Mouse (Mus musculus) liver, postnatal 0 days (tissue): ENCODE measurements around the gene Ercc1. TPM values are rescaled to one million over a fixed set of nuclear protein-coding genes. Genes with fewer than 3 reads are reported as not detected.
A peak's percentile ranks its signal among the peaks of the same experiment; 100 is the strongest.

ENCODE experiments used
- ATAC-seq: fragments of 200-750 bp; cut with Nextera tagmentation; 2 replicates; pipeline ENCODE4 v1.8.0; 2017; ENCODE audit warnings: mild to moderate bottlenecking, moderate library complexity
- DNase-seq: peaks from one replicate; pipeline ENCODE4 v3.0.0-alpha.2; 2016
- H3K27ac ChIP-seq: fragments of 300-500 bp; sonication (generic); 2 replicates; pipeline ENCODE4 v1.5.1; 2014; ENCODE audit warnings: antibody characterized with exemption, moderate library complexity, mild to moderate bottlenecking, low read depth
- H3K27me3 ChIP-seq: fragments of 300-500 bp; sonication (generic); 2 replicates; pipeline ENCODE4 v1.6.1; 2014; ENCODE audit warnings: low read length, control low read depth, mixed read lengths; ENCODE audit not compliant: insufficient read depth
- H3K36me3 ChIP-seq: fragments of 300-500 bp; sonication (generic); replicated peaks from 2 replicates; pipeline ENCODE4 v1.6.1; 2014; ENCODE audit warnings: mild to moderate bottlenecking, control low read depth, low read length, moderate library complexity, mixed read lengths; ENCODE audit not compliant: insufficient read depth
- H3K4me1 ChIP-seq: fragments of 300-500 bp; sonication (generic); 2 replicates; pipeline ENCODE4 v1.6.1; 2014; ENCODE audit warnings: antibody characterized with exemption, mild to moderate bottlenecking, control low read depth; ENCODE audit not compliant: insufficient read depth
- H3K4me2 ChIP-seq: fragments of 300-500 bp; sonication (generic); 2 replicates; pipeline ENCODE4 v1.6.1; 2014; ENCODE audit warnings: low read depth, mild to moderate bottlenecking, low read length, moderate library complexity, mixed read lengths
- H3K4me3 ChIP-seq: fragments of 300-500 bp; sonication (generic); 2 replicates; pipeline ENCODE4 v1.5.1; 2014; ENCODE audit warnings: low read depth, low read length
- H3K9ac ChIP-seq: fragments of 300-500 bp; sonication (generic); replicated peaks from 2 replicates; pipeline ENCODE4 v1.6.1; 2014; ENCODE audit warnings: mild to moderate bottlenecking, moderate library complexity
- H3K9me3 ChIP-seq: fragments of 300-500 bp; sonication (generic); 2 replicates; pipeline ENCODE4 v1.6.1; 2016; ENCODE audit warnings: mild to moderate bottlenecking, control low read depth, low read length, mixed read lengths
- CTCF ChIP-seq: sonication (generic); IDR thresholded peaks from 2 replicates; pipeline ENCODE4 v1.5.1; 2016; ENCODE audit warnings: antibody characterized with exemption, low read depth
- EP300 ChIP-seq: IDR thresholded peaks from 2 replicates; pipeline ENCODE4 v1.6.1; 2016; ENCODE audit warnings: antibody characterized with exemption, low read depth, mild to moderate bottlenecking
- WGBS: fragments of 180-500 bp; shearing (Covaris S2); extraction: QIAGEN DNeasy Blood & Tissue Kit; methylation state at CpG from one replicate; pipeline ENCODE4 v1.1.7; 2014; ENCODE audit not compliant: insufficient replicate concordance; 5-methylcytosine and 5-hydroxymethylcytosine counted together
- microRNA counts: library from miRNA; unstranded; fragments of <30 nt; microRNA quantifications from one replicate; lab custom pipeline; 2015
- microRNA-seq: library from miRNA; unstranded; fragments of <30 nt; microRNA quantifications from one replicate; pipeline ENCODE4, GENCODE M21; 2016
- polyA plus RNA-seq: library from polyadenylated mRNA; unstranded; fragments of >200 nt; fragmentation: Nextera tagmentation; extraction: Ambion mirVana; gene quantifications from 2 replicates; pipeline ENCODE4 v1.2.1, GENCODE M21; 2015

Ercc1 gene
- polyA plus RNA-seq, 1 experiment from 2014 or later = 9.8 TPM

DNA sequence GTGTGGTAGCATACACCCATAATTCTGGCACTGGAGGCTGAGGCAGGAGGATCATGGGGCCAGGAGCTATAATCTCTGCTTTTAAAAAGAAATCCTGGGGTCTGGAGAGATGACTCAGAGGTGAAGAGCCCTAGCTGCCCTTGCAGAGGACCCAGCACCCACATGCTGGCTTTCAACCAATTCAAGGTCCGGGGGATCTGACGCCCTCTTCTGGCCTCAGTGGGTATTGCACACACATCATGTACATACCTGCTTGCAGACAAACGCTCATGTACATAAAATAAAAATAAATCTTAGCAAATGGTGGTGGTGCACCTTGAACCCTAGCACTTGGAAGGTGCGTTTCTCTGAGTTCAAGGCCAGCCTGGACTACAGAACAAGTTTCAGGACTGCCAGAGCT is 56.4 kb downstream of the Ercc1 start:
- WGBS = 76% methylated on average over 4 of the region's 4 CpGs
- peak; percentile 32; the same call in 1 of the 2 replicates for TF ChIP-seq CTCF
- no peak for TF ChIP-seq EP300

GRCm38 (mm10) chr7:19402535-19403112 is 58.0 kb downstream of the Ercc1 start:
- H3K27me3 ChIP-seq = peaks cover 30% of the 10 kb centered on the region
- H3K27ac ChIP-seq = no peak overlapping the region
- H3K9ac ChIP-seq = no peak overlapping the region
- TF ChIP-seq EP300 (no peak), CTCF (no peak)
- H3K36me3 ChIP-seq = no peaks in the 10 kb centered on the region
- H3K4me2 ChIP-seq = no peak overlapping the region
- no peak for ATAC-seq
- no peak overlapping the region for H3K4me3 ChIP-seq
- WGBS = 80% methylated on average over 9 of the region's 9 CpGs
- no peak for DNase-seq
- peaks cover 13% of the 10 kb centered on the region; the same call in 1 of the 2 replicates for H3K4me1 ChIP-seq
- peaks cover 6% of the 10 kb centered on the region; the same call in 1 of the 2 replicates for H3K9me3 ChIP-seq

More for the DNA sequence above, 56.4 kb downstream of the Ercc1 start:
- peaks cover 6% of the 10 kb centered on the region; the same call in 1 of the 2 replicates for H3K9me3 ChIP-seq
- H3K27me3 ChIP-seq = peaks cover 30% of the 10 kb centered on the region
- no peak overlapping the region for H3K27ac ChIP-seq
- no peaks in the 10 kb centered on the region for H3K36me3 ChIP-seq
- DNase-seq = no peak
- no peak for ATAC-seq
- no peak overlapping the region for H3K4me2 ChIP-seq
- no peak overlapping the region for H3K9ac ChIP-seq
- H3K4me3 ChIP-seq = no peak overlapping the region
- H3K4me1 ChIP-seq = peaks cover 13% of the 10 kb centered on the region; the same call in 1 of the 2 replicates

- peaks cover 13% of the 10 kb centered on the region; the same call in 1 of the 2 replicates for H3K4me1 ChIP-seq
- peaks cover 30% of the 10 kb centered on the region for H3K27me3 ChIP-seq
- peak within 1 kb of the TSS; percentile 93 for H3K4me2 ChIP-seq
- no peak within 1 kb of the TSS for H3K27ac ChIP-seq
- TF ChIP-seq CTCF = no peak
- no peak for TF ChIP-seq EP300
- DNase-seq (peak; percentile 83), ATAC-seq (peak; percentile 76)
- H3K36me3 ChIP-seq = no peaks in the 10 kb centered on the region
- 0 out of 2 replicates have a peak within 1 kb of the TSS, but pooled peaks have one; percentile 16 for H3K9ac ChIP-seq
- H3K9me3 ChIP-seq = peaks cover 6% of the 10 kb centered on the region; the same call in 1 of the 2 replicates
- H3K4me3 ChIP-seq = peak within 1 kb of the TSS; percentile 60
- WGBS = under 1% methylated on average over 60 of the region's 62 CpGs
These were observed 59.2 kb downstream of the Ercc1 start, which contains the start of gene Klc3 for GRCm38 (mm10) chr7:19403731-19404296. TSS of gene Klc3 (minus strand) at chr7:19404104.

GRCm38 (mm10) chr7:19404476-19404875 is 59.9 kb downstream of the Ercc1 start, which contains the start of gene Ckm:
TSS of gene Ckm (plus strand) at chr7:19404776.
- no peak for DNase-seq
- no peak for TF ChIP-seq EP300
- no peak for TF ChIP-seq CTCF
- Histone ChIP-seq H3K27me3 (peaks cover 30% of the 10 kb centered on the region), H3K27ac (no peak within 1 kb of the TSS), H3K9ac (0 out of 2 replicates have a peak within 1 kb of the TSS, but pooled peaks have one; percentile 16), H3K4me2 (peak within 1 kb of the TSS; percentile 93), H3K4me1 (peaks cover 10% of the 10 kb centered on the region; the same call in 1 of the 2 replicates), H3K9me3 (peaks cover 6% of the 10 kb centered on the region; the same call in 1 of the 2 replicates), H3K36me3 (no peaks in the 10 kb centered on the region), H3K4me3 (peak within 1 kb of the TSS; percentile 60)
- ATAC-seq = no peak
- WGBS = 47% methylated on average over 7 of the region's 7 CpGs

- DNase-seq = peak; percentile 90
- H3K9ac ChIP-seq = no peak overlapping the region
These were observed 60.8 kb downstream of the Ercc1 start for GRCm38 (mm10) chr7:19405417-19405816.

More at GRCm38 (mm10) chr7:19405417-19405816, 60.8 kb downstream of the Ercc1 start:
- H3K27me3 ChIP-seq = peaks cover 30% of the 10 kb centered on the region
- H3K4me2 ChIP-seq = peak overlapping the region; percentile 27; the same call in 1 of the 2 replicates
- H3K4me3 ChIP-seq = no peak overlapping the region
- H3K36me3 ChIP-seq = no peaks in the 10 kb centered on the region
- H3K9me3 ChIP-seq = peaks cover 6% of the 10 kb centered on the region; the same call in 1 of the 2 replicates
- no peak for TF ChIP-seq EP300
- peak; percentile 97 for TF ChIP-seq CTCF
- WGBS = 4% methylated on average over 19 of the region's 19 CpGs
- peak; percentile 78 for ATAC-seq
- no peak overlapping the region for H3K27ac ChIP-seq
- H3K4me1 ChIP-seq = peaks cover 7% of the 10 kb centered on the region; the same call in 1 of the 2 replicates

MicroRNA genes within 50 kb of the gene (microRNA counts, 519-probe panel; counts per million panel counts)
- microRNA mmu-miR-343 (lab: Ali Mortazavi, UCI) = not detected

Small RNA genes within 50 kb of the gene (microRNA-seq; reads per million reads assigned to microRNA genes)
- not detected for gene Mir343

Other genes starting within 250 kb of the Ercc1 start
- 0.17 TPM in 1 of 2 replicates, not detected in the other for gene Gm4969, start 226.4 kb upstream of the Ercc1 start, polyA plus RNA-seq
- 3.2 and 3.6 TPM in 2 replicates for gene Fbxo46, start 224.9 kb upstream of the Ercc1 start, polyA plus RNA-seq
- gene Qpctl, start 195.5 kb upstream of the Ercc1 start, polyA plus RNA-seq = 5.2 and 5.8 TPM in 2 replicates
- gene Snrpd2, start 195.1 kb upstream of the Ercc1 start, polyA plus RNA-seq = 38.9 and 41.0 TPM in 2 replicates
- 0.04 TPM in 1 of 2 replicates, not detected in the other for gene Gipr, start 178.7 kb upstream of the Ercc1 start, polyA plus RNA-seq
- 3.3 and 3.4 TPM in 2 replicates for gene Eml2, start 168.4 kb upstream of the Ercc1 start, polyA plus RNA-seq
- 0.74 and 0.83 TPM in 2 replicates for gene Gpr4, start 132.2 kb upstream of the Ercc1 start, polyA plus RNA-seq
- gene Opa3, start 116.4 kb upstream of the Ercc1 start, polyA plus RNA-seq = 8.7 and 9.7 TPM in 2 replicates
- 36.2 and 36.4 TPM in 2 replicates for gene Vasp, start 73.0 kb upstream of the Ercc1 start, polyA plus RNA-seq
- 0.15 TPM in 1 of 2 replicates, not detected in the other for gene Ppm1n, start 64.7 kb upstream of the Ercc1 start, polyA plus RNA-seq
- gene Rtn2, start 62.2 kb upstream of the Ercc1 start, polyA plus RNA-seq = 1.5 and 4.6 TPM in 2 replicates
- gene Fosb, start 34.7 kb upstream of the Ercc1 start, polyA plus RNA-seq = 0.06 TPM in 1 of 2 replicates, not detected in the other
- 7.7 and 7.8 TPM in 2 replicates for gene Cd3eap, start 14.7 kb downstream of the Ercc1 start, polyA plus RNA-seq
- gene Ppp1r13l, start 15.0 kb downstream of the Ercc1 start, polyA plus RNA-seq = 0.47 and 0.69 TPM in 2 replicates
- 3.8 and 4.6 TPM in 2 replicates for gene Ercc2, start 37.2 kb downstream of the Ercc1 start, polyA plus RNA-seq
- 0.12 and 0.32 TPM in 2 replicates for gene Klc3, start 59.3 kb downstream of the Ercc1 start, polyA plus RNA-seq
- gene Ckm, start 60.0 kb downstream of the Ercc1 start, polyA plus RNA-seq = 5.3 and 94.1 TPM in 2 replicates
- 1.8 and 2.0 TPM in 2 replicates for gene Mark4, start 114.0 kb downstream of the Ercc1 start, polyA plus RNA-seq
- gene Exoc3l2, start 118.6 kb downstream of the Ercc1 start, polyA plus RNA-seq = 1.1 and 1.7 TPM in 2 replicates
- gene Bloc1s3, start 163.6 kb downstream of the Ercc1 start, polyA plus RNA-seq = 0.94 and 1.1 TPM in 2 replicates
- 51.6 and 52.5 TPM in 2 replicates for gene Trappc6a, start 163.6 kb downstream of the Ercc1 start, polyA plus RNA-seq
- gene Nkpd1, start 173.1 kb downstream of the Ercc1 start, polyA plus RNA-seq = not detected in 2 replicates
- 8.1 and 8.3 TPM in 2 replicates for gene Ppp1r37, start 218.3 kb downstream of the Ercc1 start, polyA plus RNA-seq
- gene Zfp296, start 232.5 kb downstream of the Ercc1 start, polyA plus RNA-seq = 0.89 and 1.2 TPM in 2 replicates
- gene Gemin7, start 232.8 kb downstream of the Ercc1 start, polyA plus RNA-seq = 61.7 and 66.9 TPM in 2 replicates